Mouse (Mus musculus) bone marrow macrophage, adult 2 months (primary cell): ENCODE data around the gene Mad1l1.

Experiments
- CTCF ChIP-seq: IDR thresholded peaks from 2 replicates; pipeline ENCODE4 v1.5.1; 2012; ENCODE audit warnings: low read depth, mild to moderate bottlenecking, low read length, moderate library complexity
- POLR2A ChIP-seq: IDR thresholded peaks from 2 replicates; pipeline ENCODE4 v1.6.1; 2012; ENCODE audit warnings: mild to moderate bottlenecking, low read depth, low read length, borderline replicate concordance

DNA sequence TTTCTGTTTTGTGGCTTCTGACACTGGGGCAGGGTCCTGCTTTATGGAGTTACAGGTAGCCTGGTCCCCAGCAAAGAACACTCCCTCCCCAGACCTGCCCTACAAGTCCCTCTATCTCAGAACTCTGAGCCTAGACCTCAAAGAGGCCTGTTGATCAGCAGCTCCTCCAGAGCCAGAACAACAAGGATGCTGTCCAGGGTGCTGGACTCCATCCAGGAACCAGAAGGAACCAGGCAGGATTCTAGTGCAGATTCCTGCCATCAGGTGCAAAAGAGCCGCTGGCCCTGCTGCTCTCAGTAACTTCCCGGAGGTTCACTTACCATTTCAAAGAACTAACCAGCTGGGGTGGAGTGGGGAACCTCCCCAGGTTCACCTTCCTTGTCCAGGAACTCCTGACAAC is 103.5 kb downstream of the Mad1l1 start:
- no peak for TF ChIP-seq POLR2A
- no peak for TF ChIP-seq CTCF
